Mouse (Mus musculus): Measurements from ENCODE around the gene Psmd6. TPM values are rescaled to one million over a fixed set of nuclear protein-coding genes. Genes with fewer than 3 reads are reported as not detected.

Psmd6 gene
- polyA plus RNA-seq (2015; fragmentation: Nextera tagmentation; extraction: Ambion mirVana): 219 and 224 TPM in 2 replicates

GRCm38 (mm10) chr14:14120230-14121096 is at the start of gene Psmd6:
Gene Psmd6 (minus strand): TSS chr14:14120984.
- Histone ChIP-seq H3K36me3 (peaks cover 31% of the 10 kb centered on the region), H3K4me2 (peak within 1 kb of the TSS; percentile 76), H3K4me1 (peaks cover 11% of the 10 kb centered on the region), H3K27ac (peak within 1 kb of the TSS; percentile 90), H3K27me3 (no peaks in the 10 kb centered on the region), H3K9me3 (no peaks in the 10 kb centered on the region), H3K4me3 (peak within 1 kb of the TSS; percentile 96), H3K9ac (peak within 1 kb of the TSS; percentile 95)
- peak; percentile 88 for ATAC-seq (ENCODE audit: insufficient number of reproducible peaks, low FRiP score, low TSS enrichment, low read depth)
- WGBS: under 1% methylated on average over 65 of the region's 68 CpGs

DNA sequence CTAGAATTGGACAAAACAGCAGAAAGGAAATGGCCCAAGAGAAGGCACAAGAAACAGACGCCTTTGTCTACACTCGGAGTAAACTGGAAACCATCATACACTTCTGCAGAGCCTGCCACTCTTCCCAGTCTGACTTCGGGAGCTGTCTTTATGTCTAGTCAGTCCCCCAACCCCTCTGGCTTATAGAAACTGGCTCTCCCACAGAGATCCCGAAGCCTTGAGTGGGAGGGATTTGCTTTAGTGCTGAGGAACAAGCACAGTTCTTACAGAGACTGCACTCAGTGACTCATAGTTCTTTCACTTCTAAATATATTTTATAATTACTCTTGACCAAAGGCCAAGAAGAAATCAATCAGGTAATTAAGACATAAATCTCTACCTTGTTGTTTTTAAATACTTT is 10.1 kb downstream of the Psmd6 start:
- peaks cover 49% of the 10 kb centered on the region for H3K36me3 ChIP-seq
- no peak overlapping the region for H3K4me3 ChIP-seq
- no peak overlapping the region for H3K9ac ChIP-seq
- 81% methylated on average over 4 of the region's 4 CpGs for WGBS
- no peaks in the 10 kb centered on the region for H3K9me3 ChIP-seq
- no peak overlapping the region for H3K27ac ChIP-seq
- no peaks in the 10 kb centered on the region for H3K27me3 ChIP-seq
- ATAC-seq (ENCODE audit: insufficient number of reproducible peaks, low FRiP score, low TSS enrichment, low read depth): no peak
- no peak overlapping the region for H3K4me2 ChIP-seq
- H3K4me1 ChIP-seq: no peaks in the 10 kb centered on the region

GRCm38 (mm10) chr14:14104930-14105318 is 15.9 kb downstream of the Psmd6 start:
- no peaks in the 10 kb centered on the region for H3K4me1 ChIP-seq
- H3K36me3 ChIP-seq: peaks cover 30% of the 10 kb centered on the region
- no peak overlapping the region for H3K4me2 ChIP-seq
- no peak overlapping the region for H3K4me3 ChIP-seq
- H3K9ac ChIP-seq: no peak overlapping the region
- no peak overlapping the region for H3K27ac ChIP-seq
- 60% methylated on average over 2 of the region's 2 CpGs for WGBS
- H3K27me3 ChIP-seq: no peaks in the 10 kb centered on the region
- ATAC-seq (ENCODE audit: insufficient number of reproducible peaks, low FRiP score, low TSS enrichment, low read depth): no peak
- H3K9me3 ChIP-seq: no peaks in the 10 kb centered on the region

- Histone ChIP-seq H3K27me3 (no peaks in the 10 kb centered on the region), H3K36me3 (peaks cover 31% of the 10 kb centered on the region), H3K4me2 (no peak overlapping the region), H3K4me1 (no peaks in the 10 kb centered on the region), H3K4me3 (no peak overlapping the region), H3K27ac (no peak overlapping the region), H3K9me3 (no peaks in the 10 kb centered on the region), H3K9ac (no peak overlapping the region)
- 53% methylated on average over 13 of the region's 13 CpGs for WGBS
- ATAC-seq (ENCODE audit: insufficient number of reproducible peaks, low FRiP score, low TSS enrichment, low read depth): no peak
Measured at GRCm38 (mm10) chr14:14104213-14104929, 16.4 kb downstream of the Psmd6 start.

DNA sequence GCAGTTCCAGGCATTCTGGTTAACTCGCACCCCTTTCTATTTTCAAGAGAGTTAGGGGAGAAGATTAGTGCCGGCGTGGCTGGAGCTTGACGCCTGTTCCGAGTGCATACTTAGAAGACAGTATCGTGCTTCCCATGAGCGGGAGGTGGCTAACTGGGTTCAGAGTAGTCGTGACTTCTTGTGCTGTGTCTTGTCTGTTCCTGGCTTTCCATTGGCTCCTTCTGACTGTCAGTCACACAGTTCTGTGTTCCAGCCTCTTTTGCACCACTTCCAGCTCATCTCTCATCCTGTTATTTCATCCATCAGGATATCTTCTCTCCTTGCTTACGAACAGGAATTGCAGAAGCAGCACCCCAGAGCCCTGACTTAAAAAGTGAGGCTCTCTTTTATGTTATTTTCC is 19.5 kb downstream of the Psmd6 start:
- Histone ChIP-seq H3K4me2 (no peak overlapping the region), H3K36me3 (peaks cover 50% of the 10 kb centered on the region), H3K9ac (no peak overlapping the region), H3K9me3 (no peaks in the 10 kb centered on the region), H3K27me3 (no peaks in the 10 kb centered on the region), H3K27ac (no peak overlapping the region), H3K4me3 (no peak overlapping the region), H3K4me1 (no peaks in the 10 kb centered on the region)
- no peak for ATAC-seq (ENCODE audit: insufficient number of reproducible peaks, low FRiP score, low TSS enrichment, low read depth)
- WGBS: 92% methylated on average over 9 of the region's 9 CpGs

- H3K4me3 ChIP-seq: no peak overlapping the region
- no peak overlapping the region for H3K4me2 ChIP-seq
- no peak overlapping the region for H3K9ac ChIP-seq
- no peaks in the 10 kb centered on the region for H3K9me3 ChIP-seq
- WGBS: 96% methylated on average over 8 of the region's 8 CpGs
- ATAC-seq (ENCODE audit: insufficient number of reproducible peaks, low FRiP score, low TSS enrichment, low read depth): no peak
- no peaks in the 10 kb centered on the region for H3K4me1 ChIP-seq
- no peaks in the 10 kb centered on the region for H3K27me3 ChIP-seq
- no peak overlapping the region for H3K27ac ChIP-seq
- peaks cover 54% of the 10 kb centered on the region for H3K36me3 ChIP-seq
Measured at GRCm38 (mm10) chr14:14100773-14101280, 20.0 kb downstream of the Psmd6 start.

DNA sequence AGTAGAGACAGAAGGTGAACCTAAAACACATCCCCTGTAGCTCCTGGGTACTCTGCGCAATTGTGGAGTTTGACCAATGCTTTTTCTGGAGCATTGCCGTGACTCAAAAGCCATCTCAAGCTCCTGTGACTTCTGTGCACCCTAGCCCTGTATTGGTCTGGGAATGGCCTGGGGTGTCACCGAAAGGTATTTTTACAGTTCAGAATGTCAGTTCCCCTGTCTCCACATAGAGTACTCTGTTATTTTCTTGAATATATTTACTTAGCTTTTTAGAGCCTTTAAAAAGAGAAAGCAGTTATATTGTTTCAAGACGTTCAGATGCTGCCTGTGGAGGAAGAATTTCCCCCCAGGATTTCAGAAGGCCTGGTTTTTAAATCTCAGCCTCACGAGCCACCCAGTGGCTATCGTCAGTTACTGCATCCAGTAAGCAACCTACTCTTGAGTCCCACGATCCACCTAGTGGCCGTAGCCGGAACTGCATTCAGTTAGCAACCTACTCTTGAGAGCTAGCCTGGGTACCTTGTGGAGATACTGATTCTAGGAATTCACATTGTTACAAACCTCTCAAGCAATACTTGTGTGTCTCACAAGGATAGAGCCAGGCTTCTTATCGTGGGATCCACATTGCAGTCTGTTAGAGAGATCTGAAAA is 22.3 kb downstream of the Psmd6 start:
- no peaks in the 10 kb centered on the region for H3K4me1 ChIP-seq
- no peak overlapping the region for H3K27ac ChIP-seq
- H3K27me3 ChIP-seq: no peaks in the 10 kb centered on the region
- peaks cover 62% of the 10 kb centered on the region for H3K36me3 ChIP-seq
- ATAC-seq (ENCODE audit: insufficient number of reproducible peaks, low FRiP score, low TSS enrichment, low read depth): no peak
- no peak overlapping the region for H3K9ac ChIP-seq
- H3K9me3 ChIP-seq: no peaks in the 10 kb centered on the region
- no peak overlapping the region for H3K4me2 ChIP-seq
- 29% methylated on average over 10 of the region's 10 CpGs for WGBS
- H3K4me3 ChIP-seq: no peak overlapping the region

DNA sequence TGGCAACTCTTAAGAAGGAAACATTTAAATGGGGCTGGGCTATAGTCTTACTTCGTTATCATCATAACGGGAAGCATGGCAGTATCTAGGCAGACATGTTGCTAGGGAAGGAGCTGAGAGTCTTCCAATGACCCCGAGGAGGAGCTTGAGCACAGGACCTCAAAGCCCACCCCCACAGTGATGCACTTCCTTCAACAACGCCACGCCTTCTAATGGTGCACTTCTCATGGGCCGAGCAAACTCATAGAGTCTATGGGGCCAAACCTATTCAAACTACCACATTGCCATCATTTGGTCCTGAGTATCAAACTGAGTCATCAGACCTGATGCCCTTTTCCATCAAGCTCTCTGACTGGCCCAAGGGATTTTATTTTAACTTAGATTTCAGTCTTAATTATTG is 30.2 kb downstream of the Psmd6 start:
- 96% methylated on average over 6 of the region's 6 CpGs for WGBS
- peaks cover 51% of the 10 kb centered on the region for H3K36me3 ChIP-seq

GRCm38 (mm10) chr14:14088016-14088791 is 32.6 kb downstream of the Psmd6 start:
- H3K4me2 ChIP-seq: no peak overlapping the region
- 78% methylated on average over 9 of the region's 9 CpGs for WGBS
- H3K9me3 ChIP-seq: no peaks in the 10 kb centered on the region
- no peak for ATAC-seq (ENCODE audit: insufficient number of reproducible peaks, low FRiP score, low TSS enrichment, low read depth)
- H3K27ac ChIP-seq: no peak overlapping the region
- no peaks in the 10 kb centered on the region for H3K27me3 ChIP-seq
- peaks cover 40% of the 10 kb centered on the region for H3K36me3 ChIP-seq
- no peaks in the 10 kb centered on the region for H3K4me1 ChIP-seq
- H3K4me3 ChIP-seq: no peak overlapping the region
- H3K9ac ChIP-seq: no peak overlapping the region

More for the DNA sequence above, 30.2 kb downstream of the Psmd6 start:
- H3K9me3 ChIP-seq: no peaks in the 10 kb centered on the region
- no peaks in the 10 kb centered on the region for H3K27me3 ChIP-seq
- no peak overlapping the region for H3K4me2 ChIP-seq
- H3K27ac ChIP-seq: no peak overlapping the region
- ATAC-seq (ENCODE audit: insufficient number of reproducible peaks, low FRiP score, low TSS enrichment, low read depth): no peak
- H3K9ac ChIP-seq: no peak overlapping the region
- H3K4me3 ChIP-seq: no peak overlapping the region
- H3K4me1 ChIP-seq: no peaks in the 10 kb centered on the region

DNA sequence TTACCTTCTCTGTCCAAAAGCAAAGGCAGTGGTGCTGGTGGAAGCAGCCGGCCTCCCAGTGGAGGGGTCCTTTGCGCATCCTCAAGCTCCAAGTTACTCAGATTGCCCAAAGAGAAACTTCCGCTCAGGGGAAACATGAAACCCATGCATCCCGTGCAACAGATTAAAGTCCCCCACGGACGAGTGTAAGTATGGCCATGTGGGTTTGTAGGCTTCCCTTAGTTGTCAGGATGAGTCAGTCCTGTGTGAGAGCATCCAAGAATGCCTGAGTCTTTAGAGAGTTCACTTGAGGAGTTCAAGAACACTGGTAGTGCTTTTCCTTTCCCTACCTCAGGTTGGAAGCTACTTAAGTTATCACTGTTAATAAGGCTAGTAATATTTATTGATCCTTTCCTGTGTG is 33.4 kb downstream of the Psmd6 start:
- H3K36me3 ChIP-seq: peaks cover 31% of the 10 kb centered on the region
- no peak for ATAC-seq (ENCODE audit: insufficient number of reproducible peaks, low FRiP score, low TSS enrichment, low read depth)
- no peak overlapping the region for H3K4me3 ChIP-seq
- H3K9ac ChIP-seq: no peak overlapping the region
- WGBS: 70% methylated on average over 6 of the region's 6 CpGs
- no peak overlapping the region for H3K27ac ChIP-seq
- no peak overlapping the region for H3K4me2 ChIP-seq
- H3K4me1 ChIP-seq: no peaks in the 10 kb centered on the region
- no peaks in the 10 kb centered on the region for H3K9me3 ChIP-seq
- H3K27me3 ChIP-seq: no peaks in the 10 kb centered on the region

DNA sequence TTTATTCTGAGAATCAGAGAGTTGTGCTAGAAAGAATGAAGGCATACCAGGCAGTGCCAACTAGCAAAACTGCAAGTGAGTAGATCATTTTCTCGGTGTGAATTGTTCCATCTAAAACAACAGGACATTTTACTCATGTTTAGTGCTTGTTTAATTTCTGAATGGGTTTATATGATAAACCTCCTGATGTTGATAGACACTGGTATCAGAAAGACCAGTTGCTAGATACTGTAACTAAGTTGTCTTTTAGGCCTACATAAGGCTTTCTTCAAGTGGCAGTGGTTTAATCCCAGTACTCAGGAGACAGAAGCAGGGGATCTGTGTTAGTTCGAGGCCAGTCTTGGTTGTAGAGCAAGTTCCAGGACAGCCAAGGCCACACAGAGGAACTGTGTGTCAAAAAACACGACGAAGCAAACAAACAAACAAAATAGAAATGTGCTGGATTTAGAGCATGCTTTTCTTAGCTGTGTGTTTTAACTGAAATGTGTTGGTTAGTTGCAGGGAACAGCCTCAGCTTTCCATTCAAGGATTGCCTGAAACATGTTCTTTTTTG is 34.0 kb downstream of the Psmd6 start:
- Histone ChIP-seq H3K27me3 (no peaks in the 10 kb centered on the region), H3K4me3 (no peak overlapping the region)
- no peak for ATAC-seq (ENCODE audit: insufficient number of reproducible peaks, low FRiP score, low TSS enrichment, low read depth)

More for the DNA sequence above, 34.0 kb downstream of the Psmd6 start:
- no peak overlapping the region for H3K27ac ChIP-seq
- 86% methylated on average over 4 of the region's 4 CpGs for WGBS
- no peaks in the 10 kb centered on the region for H3K9me3 ChIP-seq
- H3K4me2 ChIP-seq: no peak overlapping the region
- peaks cover 27% of the 10 kb centered on the region for H3K36me3 ChIP-seq
- no peaks in the 10 kb centered on the region for H3K4me1 ChIP-seq
- no peak overlapping the region for H3K9ac ChIP-seq
